Mouse (Mus musculus): ENCODE results near the gene Mup6. TPM values are rescaled to one million over a fixed set of nuclear protein-coding genes. Genes with fewer than 3 reads are reported as not detected.
"Not testable (repeated sequence)": the region's sequence is repeated elsewhere in the genome, so short reads cannot be mapped to it uniquely, and the experiment has no call there.

Gene Mup6
- polyA plus RNA-seq, 1 experiment from 2014 or later: not detected

- H3K9me3 ChIP-seq (replicated peaks); ATAC-seq (ENCODE audit: insufficient number of reproducible peaks, low FRiP score): not testable (repeated sequence)
- WGBS: 82% methylated on average over 7 of the region's 7 CpGs
These were observed 56.0 kb downstream of the Mup6 start for GRCm38 (mm10) chr4:60020141-60020540.

DNA sequence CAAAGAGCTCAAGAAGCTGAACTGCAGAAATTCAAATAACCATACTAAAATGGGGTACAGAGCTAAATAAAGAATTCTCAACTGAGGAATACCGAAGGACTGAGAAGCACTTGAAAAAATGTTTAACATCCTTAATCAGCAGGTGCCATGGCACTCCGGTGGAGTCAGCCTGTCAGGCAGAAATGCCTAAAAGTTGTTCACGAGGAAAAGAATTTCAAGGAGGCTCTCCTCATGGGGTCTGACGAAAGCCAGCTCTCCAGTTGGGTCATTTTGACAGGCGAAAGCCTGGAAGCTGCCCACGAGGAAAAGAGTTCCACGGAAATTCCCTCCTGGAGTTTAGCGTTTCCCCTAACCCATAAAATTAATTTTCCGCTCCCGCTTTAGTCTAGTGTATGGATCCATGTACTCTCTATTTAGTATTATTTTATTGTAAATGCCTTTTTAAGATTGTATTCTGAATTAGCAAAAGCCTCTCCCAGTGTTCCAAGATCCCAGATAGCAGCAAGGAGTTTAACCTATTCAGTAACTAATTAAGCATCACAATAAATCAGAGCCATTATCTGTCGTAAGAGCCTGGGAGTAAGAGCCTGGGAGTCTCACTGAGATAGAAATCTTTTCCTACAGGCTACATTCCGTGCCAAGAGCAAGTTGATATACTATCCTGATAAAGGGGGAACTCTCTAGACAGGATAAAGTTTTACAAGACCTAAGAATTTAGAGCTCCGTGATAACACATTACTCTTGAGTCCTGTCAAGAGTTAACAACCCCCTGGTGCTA, 65.4 kb downstream of the Mup6 start:
- ATAC-seq (ENCODE audit: insufficient number of reproducible peaks, low FRiP score); H3K36me3 ChIP-seq; H3K9me3 ChIP-seq (replicated peaks); H3K4me2 ChIP-seq; H3K4me3 ChIP-seq; H3K27me3 ChIP-seq (replicated peaks); H3K9ac ChIP-seq; H3K27ac ChIP-seq (ENCODE audit: poor library complexity, severe bottlenecking); H3K4me1 ChIP-seq (replicated peaks): not testable (repeated sequence)
- 58% methylated on average over 13 of the region's 13 CpGs for WGBS

More at GRCm38 (mm10) chr4:60020141-60020540, 56.0 kb downstream of the Mup6 start:
- not testable (repeated sequence) for H3K9ac ChIP-seq; H3K36me3 ChIP-seq; H3K4me3 ChIP-seq; H3K4me2 ChIP-seq; H3K27ac ChIP-seq (ENCODE audit: poor library complexity, severe bottlenecking); H3K4me1 ChIP-seq (replicated peaks); H3K27me3 ChIP-seq (replicated peaks)

Other genes with a start within 250 kb of the Mup6 start
- 43.9 and 47.1 TPM in 2 replicates for gene Inip, start 162.7 kb upstream of the Mup6 start, polyA plus RNA-seq (2016; fragmentation: Nextera tagmentation; extraction: Ambion mirVana)
- 7.5 and 8.6 TPM in 2 replicates for gene Snx30, start 158.5 kb upstream of the Mup6 start, polyA plus RNA-seq (2016; fragmentation: Nextera tagmentation; extraction: Ambion mirVana)
- gene Slc46a2, start 49.2 kb upstream of the Mup6 start, polyA plus RNA-seq (2016; fragmentation: Nextera tagmentation; extraction: Ambion mirVana): 0.09 TPM in 1 of 2 replicates, not detected in the other
- not detected in 2 replicates for gene Mup4, start 3.6 kb upstream of the Mup6 start, polyA plus RNA-seq (2016; fragmentation: Nextera tagmentation; extraction: Ambion mirVana)
- not detected in 2 replicates for gene Mup7, start 106.2 kb downstream of the Mup6 start, polyA plus RNA-seq (2016; fragmentation: Nextera tagmentation; extraction: Ambion mirVana)
- gene Mup2, start 190.0 kb downstream of the Mup6 start, polyA plus RNA-seq (2016; fragmentation: Nextera tagmentation; extraction: Ambion mirVana): not detected in 2 replicates

Measured in heart, embryonic 12.5 days (tissue).